Mouse (Mus musculus): ENCODE data around the gene Erc2.

Gene Erc2

DNA sequence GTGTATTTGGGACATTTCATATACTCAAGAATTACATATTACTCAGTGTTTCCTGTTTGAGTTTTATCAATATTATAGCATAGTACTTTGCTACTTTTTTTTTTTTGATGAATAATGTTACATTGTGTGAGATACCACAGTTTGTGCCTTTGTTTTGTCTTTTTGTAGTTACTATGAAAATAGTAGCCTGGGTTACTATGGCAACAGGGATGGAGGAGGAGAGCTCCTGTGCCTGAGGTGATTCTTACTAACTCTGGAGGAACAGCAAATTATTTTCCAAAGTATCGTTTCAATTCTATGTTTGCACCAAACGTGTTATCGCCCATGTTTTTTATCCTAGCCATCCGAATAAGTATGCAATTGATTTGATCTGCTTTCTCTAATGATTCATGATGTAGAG lies 438.7 kb downstream of the Erc2 start:
- no peak for DNase-seq (ENCODE audit: low spot score in 2 of 2)

GRCm38 (mm10) chr14:28061649-28062375 lies 439.6 kb downstream of the Erc2 start:
- no peak for DNase-seq (ENCODE audit: low spot score in 2 of 2)

DNA sequence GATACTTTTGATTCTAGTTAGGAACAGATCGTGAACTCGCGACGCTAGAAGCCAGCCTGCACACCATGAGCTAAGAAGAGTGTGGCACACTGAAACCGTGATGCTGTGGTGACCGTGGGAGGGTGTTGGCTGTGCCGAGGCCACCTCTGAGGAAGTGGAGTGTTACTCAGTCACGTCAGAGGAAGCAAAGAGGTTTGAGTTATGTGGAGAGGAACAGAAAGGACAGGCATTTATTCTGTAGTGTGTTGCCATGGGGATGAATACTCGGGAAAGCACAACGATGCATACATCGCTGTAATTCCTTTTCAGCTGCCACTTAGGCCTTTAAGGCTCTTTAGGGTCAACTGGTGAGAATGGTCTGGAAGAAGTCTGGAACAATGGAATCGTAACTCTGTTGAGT lies 445.8 kb downstream of the Erc2 start:
- DNase-seq (ENCODE audit: low spot score in 2 of 2), result no peak

DNA sequence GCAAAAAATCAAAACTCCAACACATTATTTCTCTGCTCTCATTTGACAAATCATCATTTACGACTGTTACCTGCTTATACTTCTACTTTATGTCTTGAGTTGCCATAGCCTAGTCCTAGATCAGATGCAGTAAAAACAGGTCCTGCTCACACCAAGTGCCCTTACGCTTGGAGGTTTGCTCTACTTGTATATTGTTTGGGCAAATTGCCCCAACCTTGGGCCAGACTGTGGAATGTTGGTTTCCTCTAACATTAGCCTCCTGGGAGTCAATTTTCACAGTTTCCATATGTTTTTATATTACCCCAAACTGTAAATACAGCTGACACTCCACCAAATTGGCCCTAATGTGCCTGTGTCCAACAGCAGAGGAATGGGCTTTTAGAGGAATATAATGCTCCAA lies 447.6 kb downstream of the Erc2 start:
- no peak for DNase-seq (ENCODE audit: low spot score in 2 of 2)

GRCm38 (mm10) chr14:28072561-28072960 lies 450.3 kb downstream of the Erc2 start:
- no peak for DNase-seq (ENCODE audit: low spot score in 2 of 2)

DNA sequence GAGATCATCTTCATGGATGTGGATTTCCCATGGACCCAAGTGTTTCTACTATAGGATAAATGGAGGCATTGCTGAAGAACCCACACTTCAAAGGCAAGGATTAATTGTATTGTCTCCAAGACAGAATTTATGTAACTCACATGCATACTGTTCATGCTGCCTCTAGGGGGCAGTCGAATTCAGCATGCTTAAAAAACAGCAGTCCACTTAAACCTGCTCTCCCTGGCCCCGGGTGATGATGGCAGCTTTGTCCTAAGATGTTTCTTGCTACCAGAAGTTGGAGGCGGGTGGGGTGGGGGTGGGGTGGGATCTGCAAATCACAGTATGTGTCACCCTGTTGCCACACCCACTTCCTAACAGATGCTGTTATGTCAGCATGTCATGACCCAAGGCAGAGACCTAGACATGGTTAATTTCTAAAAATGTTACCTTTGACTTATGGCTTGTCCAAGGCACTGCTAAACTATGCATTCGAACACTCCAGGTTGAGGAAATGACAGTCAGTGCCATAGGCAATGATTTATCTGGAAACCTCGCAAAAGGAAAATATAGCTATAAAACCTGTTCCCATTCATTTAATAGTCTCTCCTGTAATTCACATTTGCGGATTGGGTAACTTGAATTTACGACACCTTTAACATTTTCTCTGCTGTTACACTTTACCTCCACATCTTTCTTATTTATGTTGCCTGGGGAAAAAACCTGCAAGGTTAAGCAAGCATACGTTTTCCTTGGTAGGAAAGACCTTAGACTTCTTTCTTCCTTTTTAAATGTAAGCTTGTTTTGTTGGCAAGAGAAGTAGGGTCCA lies 467.6 kb downstream of the Erc2 start:
- DNase-seq (ENCODE audit: low spot score in 2 of 2), result no peak

- no peak for DNase-seq (ENCODE audit: low spot score in 2 of 2)
These were observed 469.1 kb downstream of the Erc2 start for GRCm38 (mm10) chr14:28091367-28091766.

DNA sequence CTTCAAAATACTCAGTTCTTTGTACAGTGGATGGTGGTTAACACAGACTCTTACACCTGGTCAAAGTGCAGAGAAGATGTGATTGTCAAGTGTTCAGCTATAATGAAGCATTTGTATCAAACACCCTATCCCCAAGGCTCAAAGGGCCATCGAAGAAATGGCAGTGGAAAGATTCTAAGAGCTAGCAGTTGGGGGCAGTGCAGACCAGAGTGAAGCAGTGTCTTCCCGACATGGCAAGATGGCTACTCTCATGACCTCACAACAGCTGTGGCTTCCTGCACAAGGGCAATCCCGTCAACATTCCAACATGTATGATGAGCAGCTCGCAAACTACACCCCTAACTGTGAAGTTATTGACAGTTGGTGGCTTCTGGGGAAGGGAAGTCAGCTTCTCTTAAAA lies 471.0 kb downstream of the Erc2 start:
- no peak for DNase-seq (ENCODE audit: low spot score in 2 of 2)

DNA sequence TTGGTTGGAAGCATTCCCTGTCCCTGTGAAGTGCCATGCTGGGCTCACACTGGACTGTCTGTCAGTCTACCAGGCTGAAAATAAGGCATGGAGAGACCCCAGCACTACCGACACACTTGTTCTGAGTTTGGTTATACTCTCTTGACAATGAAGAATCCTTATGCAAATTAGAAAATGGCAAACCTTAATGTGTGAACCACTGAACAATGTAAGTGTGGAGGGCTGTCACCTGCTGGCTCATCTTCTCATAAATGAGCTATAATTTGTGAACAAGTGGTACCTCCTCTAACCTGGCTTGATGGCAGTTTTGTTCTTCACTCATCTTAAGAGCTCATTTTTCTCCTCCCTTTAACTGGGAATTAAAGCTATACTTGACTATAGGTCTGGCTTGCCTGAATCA lies 471.7 kb downstream of the Erc2 start:
- DNase-seq (ENCODE audit: low spot score in 2 of 2), result no peak

GRCm38 (mm10) chr14:28099084-28099483 lies 476.9 kb downstream of the Erc2 start:
- no peak for DNase-seq (ENCODE audit: low spot score in 2 of 2)

GRCm38 (mm10) chr14:28113121-28113520 lies 490.9 kb downstream of the Erc2 start:
- no peak for DNase-seq (ENCODE audit: low spot score in 2 of 2)

DNA sequence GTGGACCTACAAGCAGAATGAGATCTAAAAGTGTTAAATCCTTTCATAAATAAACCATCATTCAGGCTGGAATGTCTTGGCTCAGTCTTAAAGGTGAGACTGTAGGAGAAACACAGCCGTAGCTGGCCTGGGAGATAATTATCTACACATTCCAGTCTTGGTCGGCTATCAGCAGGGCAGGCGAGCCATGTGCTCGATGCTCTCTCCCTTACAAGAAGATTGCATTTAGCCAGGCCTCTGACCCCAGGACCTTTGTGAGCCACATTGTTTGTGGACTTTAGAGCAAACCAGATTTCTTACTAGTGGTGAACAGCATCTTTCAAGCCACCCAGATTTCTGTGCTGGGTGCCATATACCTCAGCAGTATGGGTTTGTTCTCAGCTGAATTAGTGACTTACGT lies 498.6 kb downstream of the Erc2 start:
- DNase-seq (ENCODE audit: low spot score in 2 of 2), result no peak

DNA sequence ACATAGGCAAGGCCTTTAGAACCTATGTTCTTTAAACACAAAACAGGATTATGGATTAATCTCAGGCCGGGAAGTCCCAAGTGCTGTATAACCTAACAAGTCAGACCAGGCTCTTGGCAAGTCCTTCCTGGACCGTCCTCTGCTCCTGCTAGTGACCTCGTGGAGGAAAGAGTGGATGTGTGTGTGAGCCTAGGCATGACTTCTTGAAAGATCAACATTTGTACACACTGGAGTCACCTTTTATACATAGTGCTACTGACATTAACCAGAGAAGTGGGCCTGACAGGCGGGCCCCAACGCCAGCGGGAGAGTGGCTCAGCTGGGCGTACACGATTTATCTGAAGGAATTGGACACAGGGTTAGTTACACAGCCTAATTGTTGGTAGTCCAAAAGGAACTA lies 504.6 kb downstream of the Erc2 start:
- no peak for DNase-seq (ENCODE audit: low spot score in 2 of 2)

DNA sequence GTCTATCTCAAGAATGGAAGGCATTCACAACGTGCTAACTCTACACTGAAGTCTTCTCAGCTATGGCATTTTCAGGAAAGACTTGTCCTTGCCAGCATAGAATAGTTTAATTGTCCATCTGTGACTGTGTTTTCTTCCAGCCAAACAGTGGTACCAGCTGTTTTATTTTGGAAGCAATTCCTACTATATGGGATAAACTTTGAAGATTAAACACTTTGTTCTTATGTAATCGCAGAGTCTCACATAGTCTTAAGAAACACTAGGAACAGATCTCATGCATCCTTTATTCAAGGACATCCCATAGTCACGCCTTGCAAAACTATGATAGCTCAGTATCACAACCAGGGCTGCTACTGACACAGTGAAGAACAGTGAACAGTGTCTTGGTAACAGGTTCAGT lies 506.8 kb downstream of the Erc2 start:
- no peak for DNase-seq (ENCODE audit: low spot score in 2 of 2)

DNA sequence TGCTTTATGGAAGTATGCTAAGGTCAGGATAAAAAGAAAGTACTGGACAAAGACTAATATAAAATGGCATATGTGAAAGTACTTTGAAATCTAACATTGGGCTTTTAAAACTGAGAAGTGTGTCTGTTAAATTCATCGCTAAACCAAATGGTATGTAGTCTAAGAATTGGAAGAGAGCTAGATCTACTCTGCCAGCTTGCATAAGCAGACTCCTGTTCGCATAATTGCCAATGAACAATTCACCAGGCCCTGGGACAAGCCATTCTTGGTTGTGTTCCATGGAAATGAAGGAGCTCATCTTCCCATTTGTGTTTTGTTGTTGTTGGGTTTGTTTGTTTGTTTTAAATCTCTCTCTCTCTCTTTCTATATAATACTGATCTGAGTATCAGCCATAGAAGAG lies 521.8 kb downstream of the Erc2 start:
- no peak for DNase-seq (ENCODE audit: low spot score in 2 of 2)

GRCm38 (mm10) chr14:28147201-28147600 lies 525.0 kb downstream of the Erc2 start:
- no peak for DNase-seq (ENCODE audit: low spot score in 2 of 2)

- no peak for DNase-seq (ENCODE audit: low spot score in 2 of 2)
These were observed 528.7 kb downstream of the Erc2 start for GRCm38 (mm10) chr14:28150942-28151341.

GRCm38 (mm10) chr14:28155706-28156105 lies 533.5 kb downstream of the Erc2 start:
- no peak for DNase-seq (ENCODE audit: low spot score in 2 of 2)

GRCm38 (mm10) chr14:28160852-28161251 lies 538.6 kb downstream of the Erc2 start:
- DNase-seq (ENCODE audit: low spot score in 2 of 2), result no peak

DNA sequence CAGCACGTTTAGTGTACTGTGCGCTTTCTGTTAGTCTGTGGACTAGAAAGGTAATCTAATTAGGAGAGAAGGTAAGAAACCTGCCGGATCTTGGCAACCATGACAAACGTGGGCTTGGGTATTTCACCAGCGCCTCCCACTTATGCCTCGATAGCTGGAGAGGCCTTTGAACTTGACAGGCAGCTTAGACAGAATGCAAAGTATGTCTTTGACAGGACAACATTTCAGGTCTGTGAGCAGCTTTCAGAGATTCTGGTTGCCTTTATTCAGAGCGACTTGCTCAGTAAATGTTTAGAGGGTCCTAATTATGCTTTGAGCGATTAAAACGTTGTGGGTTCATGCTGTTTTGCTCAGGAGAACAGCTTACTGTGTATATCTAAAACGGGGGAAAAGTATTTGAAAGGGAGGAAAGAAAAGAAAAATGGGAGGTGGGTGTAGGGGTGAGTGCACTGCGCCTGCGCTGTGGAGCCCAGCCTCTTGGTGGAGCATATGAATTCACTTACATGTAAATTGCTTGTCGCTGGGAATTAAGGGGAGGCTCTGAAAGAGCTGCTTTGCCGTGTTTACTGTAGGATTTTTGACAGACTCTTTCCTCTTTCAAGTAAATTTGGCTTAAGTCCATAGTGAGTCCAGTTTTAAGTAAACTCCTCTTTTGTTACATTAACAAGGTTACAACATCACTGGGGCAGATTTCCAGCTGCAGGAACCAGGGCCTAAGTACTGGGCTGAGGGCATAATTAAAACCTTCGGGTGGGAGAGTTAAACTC lies 542.6 kb downstream of the Erc2 start:
- DNase-seq (ENCODE audit: low spot score in 2 of 2), result no peak

DNA sequence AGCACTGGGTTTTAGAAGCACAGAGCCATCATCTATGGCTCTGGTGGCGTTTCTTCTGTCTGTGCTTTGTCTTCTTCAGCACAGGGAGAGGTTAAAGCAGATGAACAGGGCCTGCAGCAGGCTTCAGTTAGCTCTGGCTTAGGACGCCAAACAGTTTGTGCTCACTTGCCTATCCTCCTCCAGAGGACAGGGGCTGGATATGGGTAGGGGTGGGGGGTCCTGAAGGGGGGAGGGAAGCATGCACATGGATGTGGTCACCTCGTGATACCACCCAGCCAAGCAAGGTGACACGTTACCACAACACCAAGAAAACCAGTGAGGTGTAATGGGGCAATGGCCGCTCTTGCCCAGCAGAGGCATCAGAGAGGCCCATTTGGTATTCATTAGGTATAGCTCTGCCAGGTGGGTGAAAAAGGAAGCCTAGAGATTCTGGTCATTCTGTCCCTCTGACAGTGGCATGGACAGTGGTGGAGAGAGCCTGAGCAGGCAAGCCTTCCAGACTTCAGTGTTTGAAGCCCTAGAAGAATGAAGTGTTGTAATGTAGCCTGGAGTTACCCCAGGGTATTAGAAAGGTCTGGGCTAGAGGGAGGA lies 543.5 kb downstream of the Erc2 start:
- no peak for DNase-seq (ENCODE audit: low spot score in 2 of 2)

GRCm38 (mm10) chr14:28170711-28171110 lies 548.5 kb downstream of the Erc2 start:
- DNase-seq (ENCODE audit: low spot score in 2 of 2), result no peak

Data from urinary bladder, adult 18-20 months (tissue).